Mouse (Mus musculus): ENCODE measurements around the gene Nhlrc4.

DNA sequence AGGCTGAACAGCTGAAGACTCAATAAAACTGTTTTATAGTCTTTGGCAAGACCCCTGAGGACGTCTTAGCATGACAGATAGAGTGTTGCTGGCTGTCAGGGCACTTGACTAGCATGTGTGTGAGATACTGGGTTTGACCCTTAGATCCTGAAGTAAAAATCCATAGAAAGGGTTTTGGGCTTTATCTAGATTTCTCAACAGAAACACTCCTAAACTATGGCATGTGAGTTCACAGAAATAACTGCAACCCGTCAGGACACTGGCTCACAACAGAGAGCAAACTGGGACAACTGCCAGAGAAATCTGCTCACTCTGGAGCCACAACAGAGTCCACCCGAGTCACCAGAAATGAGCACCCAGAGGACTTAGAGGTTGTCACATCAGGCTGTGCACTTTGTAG lies 22.9 kb upstream of the Nhlrc4 start:
- TF ChIP-seq POLR2A (IDR thresholded peaks at IDR 0.05; ENCODE audit: insufficient read depth, low read depth, low read length) = no peak
- no peak for TF ChIP-seq EP300 (IDR thresholded peaks at IDR 0.05; ENCODE audit: insufficient read depth, low read depth, low read length)
- TF ChIP-seq CTCF (IDR thresholded peaks at IDR 0.05) = no peak
